Mouse (Mus musculus): ENCODE measurements around the gene Utp20. TPM values are rescaled to one million over a fixed set of nuclear protein-coding genes. Genes with fewer than 3 reads are reported as not detected.

Utp20 gene
- 15.5 and 17.7 TPM in 2 replicates for polyA plus RNA-seq (2012; rRNA removed)

DNA sequence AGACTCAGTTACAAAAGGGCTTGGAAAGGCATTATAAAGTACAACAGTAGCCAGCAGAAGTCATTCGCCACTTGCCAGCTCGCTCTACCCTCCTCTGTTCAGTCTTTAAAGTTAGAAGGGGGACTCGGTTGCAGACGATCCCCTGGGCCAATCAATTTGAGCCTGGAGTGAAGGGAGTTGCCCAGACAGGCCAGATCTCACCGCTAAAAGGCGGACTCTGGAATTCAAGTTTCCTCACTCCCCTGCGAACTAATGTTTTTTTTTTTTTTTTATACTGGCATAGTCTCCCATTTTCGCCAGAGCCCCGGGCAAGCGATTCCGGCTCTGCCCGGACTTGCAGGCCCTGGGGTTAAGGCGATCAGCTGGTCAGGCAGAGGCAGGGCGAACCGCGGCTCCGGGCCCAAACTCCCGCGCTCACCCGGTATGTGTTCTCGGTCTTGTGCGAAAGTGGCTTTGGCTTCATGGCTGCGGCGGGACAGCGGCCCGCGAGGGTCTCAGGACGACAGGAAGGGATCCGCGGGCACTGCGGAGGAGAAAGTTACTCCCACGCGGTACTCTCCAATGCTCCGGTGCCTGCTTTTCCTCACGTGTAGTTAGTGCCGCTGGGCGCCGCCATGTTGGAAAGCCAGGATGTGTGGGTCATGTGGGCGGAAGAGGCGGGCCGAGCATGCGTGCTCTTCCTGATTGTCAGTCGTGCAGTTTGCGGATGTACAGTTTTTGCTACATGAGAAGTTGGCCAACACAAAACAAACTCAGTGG is at the start of gene Utp20:
TSS of gene Utp20 (minus strand) at position 617 of the 759 bp plus-strand sequence.

DNA sequence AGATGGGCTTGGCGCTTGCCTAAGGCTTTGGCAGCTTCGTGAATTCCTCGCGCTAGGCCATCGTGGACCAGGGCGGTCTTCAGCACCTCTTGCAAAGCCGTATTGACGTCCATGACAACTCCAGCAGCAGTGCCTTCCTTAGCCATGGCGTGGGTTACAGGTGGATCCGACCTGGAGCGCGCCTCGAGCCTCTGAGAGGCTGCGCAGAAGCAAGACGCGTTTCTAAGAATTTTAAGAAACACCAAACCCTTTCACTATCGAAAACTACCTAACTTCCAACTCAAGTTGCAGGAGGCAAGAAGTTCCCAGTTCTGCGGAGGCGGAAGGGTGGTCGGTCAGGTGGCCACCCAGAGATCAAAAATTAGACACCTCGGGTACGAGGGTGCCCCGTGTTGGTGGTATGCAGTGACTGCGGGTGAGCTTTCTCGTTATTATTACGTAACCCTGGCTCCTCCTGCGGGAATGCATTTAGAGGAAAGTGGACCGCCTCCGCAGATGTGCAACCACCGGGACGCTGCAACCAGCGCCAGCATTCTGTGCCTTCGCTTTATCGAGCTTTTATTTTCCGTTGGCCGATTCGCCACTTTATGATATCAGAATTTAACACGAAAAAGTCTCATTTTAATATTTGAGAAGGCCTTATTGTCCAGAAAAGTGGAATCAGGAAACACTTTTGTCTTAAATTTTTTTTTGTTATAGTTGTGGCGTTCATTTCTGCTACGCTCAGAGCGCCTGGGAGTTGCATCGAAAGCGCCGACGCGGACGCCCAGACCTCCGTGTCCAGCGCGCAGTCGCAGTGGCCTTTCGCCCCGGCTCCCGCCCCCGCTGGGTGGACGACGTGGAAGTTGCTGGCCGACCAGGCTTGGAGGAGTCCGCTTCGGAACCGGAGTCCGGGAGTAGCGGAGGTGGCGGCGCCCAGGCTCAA is 95.8 kb downstream of the Utp20 start, which contains the start of gene Arl1:
TSS of gene Arl1 (plus strand) at position 288 of the 925 bp plus-strand sequence.

Other genes starting within 250 kb of the Utp20 start
- 4.1 and 21.7 TPM in 2 replicates for gene Mybpc1, start 221.7 kb downstream of the Utp20 start, polyA plus RNA-seq (2012; rRNA removed)
- 0.06 TPM in 1 of 2 replicates, not detected in the other for gene Spic, start 141.8 kb downstream of the Utp20 start, polyA plus RNA-seq (2012; rRNA removed)
- gene Arl1, start 95.9 kb downstream of the Utp20 start, polyA plus RNA-seq (2012; rRNA removed), result 81.2 and 86.2 TPM in 2 replicates
- 0.01 and 0.03 TPM in 2 replicates for gene Slc5a8, start 59.2 kb upstream of the Utp20 start, polyA plus RNA-seq (2012; rRNA removed)

Measured in central nervous system, embryonic 14 days (tissue).